Mouse (Mus musculus): ENCODE measurements at regions not wholly inside any gene's neighbourhood (a gene's known extent, or its start where the extent isn't known, plus 50 kb on each side); places are given as distances from the start of the nearest gene placed in this dataset.

DNA sequence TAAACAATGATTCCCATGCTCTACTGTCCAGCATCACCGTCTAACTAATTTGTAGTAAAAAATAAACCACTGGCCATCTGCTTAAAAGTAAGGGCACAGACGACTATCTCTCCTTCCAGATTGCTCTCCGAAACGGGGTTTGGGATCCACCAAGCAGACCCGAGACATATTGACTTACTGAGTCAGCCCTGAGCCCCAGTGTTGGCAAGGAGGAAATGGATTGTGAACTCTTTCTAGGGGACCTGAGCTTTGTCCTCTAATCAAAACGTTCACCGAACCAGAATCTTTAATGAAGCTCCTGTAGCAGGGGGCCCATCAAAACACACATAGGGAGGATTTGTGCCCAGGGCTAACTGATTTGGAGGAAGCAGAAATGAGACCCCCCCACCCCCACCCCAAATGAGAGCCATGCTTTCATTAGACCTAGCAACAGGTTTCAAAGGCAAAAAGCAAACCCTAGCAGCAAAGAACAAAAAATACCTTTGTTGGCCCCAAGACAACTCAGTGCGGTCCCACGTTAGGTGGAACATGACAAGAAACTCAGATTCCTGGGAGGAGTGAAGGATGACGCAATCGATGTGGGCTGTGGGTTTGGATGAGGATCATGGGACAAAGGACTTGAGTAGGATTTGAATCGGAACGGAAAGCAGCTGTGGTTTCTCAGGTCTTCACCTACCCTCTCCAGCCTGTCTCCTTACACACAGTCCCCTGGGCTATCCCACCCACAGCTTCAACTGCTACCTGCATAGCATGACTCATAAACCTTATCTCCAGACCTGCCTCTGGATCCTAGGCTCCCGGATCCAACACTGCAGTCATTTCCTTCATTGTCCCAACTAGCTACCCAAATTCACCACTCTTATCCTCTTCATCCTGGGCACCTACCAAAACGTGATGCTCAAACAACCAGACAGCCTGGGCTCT lies 62.2 kb upstream of the Rreb1 start:
- no peak for DNase-seq

DNA sequence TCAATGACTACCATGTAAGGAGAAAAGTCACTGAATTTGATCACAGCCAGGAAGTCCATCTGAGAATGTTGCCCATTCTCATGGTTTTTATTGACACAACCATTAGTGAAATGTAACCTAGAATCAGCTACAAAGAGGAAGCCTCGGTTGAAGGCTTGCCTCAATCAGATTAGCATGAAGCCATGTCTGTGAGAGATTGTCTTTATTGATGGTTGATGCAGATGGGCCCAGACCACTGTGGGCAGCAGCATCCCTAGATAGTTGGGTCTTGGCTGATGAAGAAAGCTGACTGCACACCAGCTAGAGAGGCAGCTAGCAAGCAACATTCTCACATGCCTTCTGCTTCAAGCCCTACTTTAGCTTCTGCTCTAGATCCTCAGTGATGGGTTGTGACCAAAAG lies 60.4 kb upstream of the Rreb1 start:
- no peak for DNase-seq

DNA sequence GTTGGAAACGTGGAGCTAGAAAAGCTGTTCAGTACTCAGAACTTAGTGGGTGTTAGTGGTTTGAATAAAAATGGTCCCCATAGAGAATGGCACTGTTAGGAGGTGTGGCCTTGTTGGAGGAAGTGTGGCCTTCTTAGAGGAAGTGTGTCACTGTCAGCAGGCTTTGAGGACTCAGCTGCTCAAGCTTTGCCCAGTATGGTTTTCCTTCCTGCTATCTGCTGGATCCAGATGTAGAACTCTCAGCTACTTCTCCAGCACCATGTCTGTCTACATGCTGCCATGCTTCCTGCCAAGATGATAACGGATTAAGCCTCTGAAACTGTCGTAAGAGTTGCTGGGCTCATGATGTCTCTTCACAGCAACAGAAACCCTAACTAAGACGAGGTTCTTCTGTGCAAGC lies 59.8 kb upstream of the Rreb1 start:
- no peak for DNase-seq
